Mouse (Mus musculus): Measurements from ENCODE around the gene Fam89b.

Fam89b gene

GRCm38 (mm10) chr19:5739446-5739845 lies 10.0 kb upstream of the Fam89b start:
- no peak for DNase-seq

GRCm38 (mm10) chr19:5734325-5734724 lies 4.9 kb upstream of the Fam89b start:
- DNase-seq = no peak

- peak; percentile 90 for DNase-seq
Observed at GRCm38 (mm10) chr19:5731264-5731978, 2.0 kb upstream of the Fam89b start.

- no peak for DNase-seq
Observed at GRCm38 (mm10) chr19:5730314-5731186, 1.1 kb upstream of the Fam89b start.

DNA sequence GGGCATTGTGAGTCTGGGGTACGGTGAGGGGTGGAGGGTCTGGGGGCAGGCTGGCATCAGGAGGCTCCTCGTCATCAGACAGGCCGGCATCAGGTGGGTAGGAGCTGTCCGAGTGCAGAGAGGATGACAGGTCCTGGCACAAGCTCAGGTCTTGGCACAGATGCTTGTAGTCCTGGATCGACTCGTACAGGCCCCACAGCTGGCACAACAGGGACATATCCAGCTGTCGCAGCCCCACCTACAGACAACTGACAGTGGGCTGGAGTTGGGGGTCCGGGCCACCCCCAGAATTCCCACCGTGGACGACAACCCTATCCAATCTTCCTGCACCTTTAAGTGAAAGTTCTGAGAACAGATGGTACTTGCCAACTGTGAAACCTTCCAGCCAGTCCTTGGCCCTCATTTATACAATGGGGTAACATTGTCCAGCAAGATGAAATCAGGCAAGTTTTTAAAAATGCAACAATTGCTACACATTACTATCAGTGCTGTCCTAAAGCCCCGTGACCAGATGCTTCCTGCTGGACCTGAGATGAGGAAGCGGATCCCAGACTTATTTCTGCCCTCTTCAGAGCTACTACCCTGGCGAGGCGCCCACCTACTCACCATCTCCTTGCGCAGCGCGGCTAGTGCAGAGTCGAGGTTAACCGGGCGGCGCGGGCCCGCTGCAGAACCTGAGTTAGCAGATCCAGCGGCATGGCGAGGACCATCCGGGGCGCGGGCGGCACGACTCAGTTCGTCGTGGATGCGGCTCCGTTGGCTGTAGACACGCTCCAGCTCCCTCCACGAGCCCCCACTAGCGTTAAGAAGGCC lies 616 bp downstream of the Fam89b start:
- DNase-seq = peak; percentile 81

- peak; percentile 96 for DNase-seq
Observed at GRCm38 (mm10) chr19:5727701-5728100, 1.8 kb downstream of the Fam89b start.

DNA sequence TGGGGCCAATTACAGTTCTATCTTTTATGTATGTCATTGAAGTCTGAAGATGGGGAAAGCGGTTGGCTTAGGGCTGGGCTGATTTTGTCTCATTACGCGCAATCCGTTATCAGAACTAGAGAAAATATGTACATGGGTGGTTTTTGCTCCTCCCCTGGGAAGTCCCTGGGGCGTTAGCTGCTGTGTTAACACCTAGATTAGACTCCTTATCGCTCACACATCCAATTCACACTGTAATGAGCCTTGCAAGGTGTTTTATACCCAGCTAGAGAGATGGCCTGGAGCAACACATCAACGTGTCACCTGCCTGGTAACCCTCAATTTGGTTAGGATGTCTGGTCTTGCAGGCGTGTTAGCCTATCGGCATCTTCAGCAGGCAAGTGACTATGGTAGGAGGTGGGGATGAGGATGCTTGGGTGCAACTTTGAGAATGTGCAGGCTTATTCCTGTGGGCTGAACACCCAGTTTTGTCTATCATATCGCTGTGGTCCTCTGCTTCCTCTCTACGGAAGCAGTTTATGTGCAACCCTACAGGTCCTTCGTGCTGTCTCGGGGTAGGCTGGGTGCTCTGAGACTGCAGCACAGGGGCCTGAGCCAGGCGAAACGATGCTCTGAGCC lies 2.4 kb downstream of the Fam89b start:
- no peak for DNase-seq

DNA sequence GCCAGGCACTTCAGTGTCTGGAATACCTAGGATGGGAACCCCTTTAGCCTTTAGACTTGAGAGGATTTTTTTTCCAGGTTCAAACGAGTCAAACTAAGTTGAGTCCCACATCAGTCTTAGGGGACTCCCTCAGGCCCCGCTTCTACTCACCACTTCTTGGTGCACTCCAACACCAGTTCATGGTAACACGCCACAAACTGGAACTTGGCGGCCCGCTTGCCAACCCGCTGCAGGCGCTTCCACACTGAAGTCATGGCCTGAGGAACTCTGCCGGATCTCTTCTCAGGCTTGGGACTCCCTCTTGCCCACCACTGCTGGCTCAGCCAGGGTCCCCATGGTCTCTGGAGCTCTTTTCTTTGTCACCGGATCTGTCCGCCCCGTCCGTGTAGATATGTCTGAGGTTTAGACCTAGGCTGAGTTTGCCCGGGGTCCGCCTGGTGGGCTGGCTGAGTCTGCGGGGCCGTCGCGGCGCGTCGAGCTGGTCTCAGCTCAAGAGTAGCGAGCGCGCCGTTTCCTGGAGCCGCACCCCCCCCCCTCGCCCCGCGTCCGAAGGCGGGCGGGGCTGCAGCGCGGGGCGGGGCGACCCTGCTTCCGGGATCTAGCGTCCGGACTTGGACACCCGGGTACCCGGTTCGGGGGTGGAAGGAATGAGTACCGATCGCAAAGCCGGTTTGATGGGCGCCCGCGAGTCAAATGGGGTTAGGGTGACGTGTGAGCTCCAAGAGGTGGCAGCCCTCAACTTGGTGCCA lies 3.5 kb downstream of the Fam89b start, which contains the start of gene Ehbp1l1:
Gene Ehbp1l1, minus strand, starts transcription at position 551 of the 749 bp plus-strand sequence.
- DNase-seq = peak; percentile 50

DNA sequence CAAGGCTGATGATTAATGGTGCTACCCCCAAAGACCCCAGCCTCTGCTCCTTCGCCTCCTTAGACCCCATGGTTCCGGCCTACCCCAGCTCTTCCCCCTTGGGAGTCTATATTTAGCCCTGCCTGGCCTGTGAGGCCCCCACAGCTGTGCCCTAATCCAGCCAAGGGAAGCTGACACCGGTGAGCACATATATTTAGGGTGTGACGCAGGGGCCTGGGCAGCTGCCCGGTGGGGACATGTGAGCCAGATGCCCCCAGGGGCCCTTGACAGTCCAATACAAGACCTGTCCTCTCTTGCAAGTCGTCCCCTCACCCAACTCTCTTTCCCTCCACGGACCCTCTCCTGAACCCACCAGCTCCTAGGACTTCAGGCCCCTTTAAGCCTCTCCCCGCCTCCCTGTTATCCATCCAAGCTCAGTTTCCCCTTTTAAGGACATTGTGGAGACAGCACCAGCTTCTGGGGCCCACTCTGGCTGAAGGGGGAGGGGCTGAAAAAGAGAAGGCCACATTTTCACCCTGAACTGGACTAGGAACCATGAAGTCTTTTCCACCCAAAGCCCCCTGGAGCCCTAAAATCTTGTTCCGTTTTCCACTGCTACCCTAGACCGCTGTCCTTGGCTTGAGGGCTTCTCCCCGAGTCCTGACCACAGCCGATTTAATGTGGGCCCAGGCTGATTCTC lies 4.3 kb downstream of the Fam89b start:
- DNase-seq = no peak

- no peak for DNase-seq
Observed at GRCm38 (mm10) chr19:5724549-5724941, 4.9 kb downstream of the Fam89b start.

GRCm38 (mm10) chr19:5723934-5724548 lies 5.4 kb downstream of the Fam89b start:
- no peak for DNase-seq

GRCm38 (mm10) chr19:5722848-5723425 lies 6.5 kb downstream of the Fam89b start:
- no peak for DNase-seq

GRCm38 (mm10) chr19:5721233-5721632 lies 8.2 kb downstream of the Fam89b start:
- no peak for DNase-seq

GRCm38 (mm10) chr19:5716955-5717354 lies 12.5 kb downstream of the Fam89b start:
- DNase-seq = no peak

DNA sequence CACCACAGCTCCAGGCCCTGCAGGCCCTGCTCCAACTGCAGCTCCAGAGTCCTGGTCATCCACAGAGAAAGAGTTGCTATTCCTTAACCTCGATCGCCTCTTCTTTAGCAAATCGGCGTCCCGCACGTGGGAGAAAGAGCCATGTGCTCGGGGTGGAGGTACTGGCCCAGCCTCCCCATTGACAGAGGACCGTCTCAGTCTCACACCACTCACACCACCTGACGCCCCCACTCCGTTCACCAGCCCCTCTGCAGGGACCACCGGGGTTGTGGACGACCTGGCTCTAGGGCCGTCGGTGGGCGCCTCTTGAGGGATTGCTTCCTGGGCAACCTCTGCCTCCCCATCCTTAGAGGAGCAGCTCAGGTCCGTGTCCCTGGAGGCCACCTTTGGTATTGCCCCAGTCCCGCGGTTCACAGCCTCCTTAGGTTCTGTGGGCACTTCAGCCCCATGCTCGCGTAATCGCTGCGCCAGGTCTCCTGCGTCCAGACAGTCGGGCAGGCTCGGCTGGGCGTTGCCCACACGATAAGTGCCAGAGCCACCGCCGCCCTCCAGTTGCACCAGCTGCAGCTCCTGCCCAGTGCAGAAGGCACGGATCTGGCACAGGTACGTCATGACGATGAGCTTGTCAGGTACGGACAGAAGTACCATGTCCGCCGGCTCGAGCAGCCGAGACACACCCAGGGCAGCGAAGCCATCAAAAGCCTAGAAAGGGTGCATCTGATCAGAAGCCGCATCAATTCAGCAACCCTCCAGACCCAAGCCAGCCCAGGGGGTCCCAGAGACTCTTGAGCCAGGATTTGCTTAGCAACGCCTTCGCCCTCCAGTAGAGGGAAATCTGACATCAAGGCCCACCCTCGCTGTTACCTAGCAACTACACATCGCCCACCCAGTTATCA lies 13.4 kb downstream of the Fam89b start:
- peak; percentile 57 for DNase-seq

GRCm38 (mm10) chr19:5713730-5714129 lies 15.7 kb downstream of the Fam89b start:
- DNase-seq = no peak

GRCm38 (mm10) chr19:5713255-5713654 lies 16.2 kb downstream of the Fam89b start:
- no peak for DNase-seq

DNA sequence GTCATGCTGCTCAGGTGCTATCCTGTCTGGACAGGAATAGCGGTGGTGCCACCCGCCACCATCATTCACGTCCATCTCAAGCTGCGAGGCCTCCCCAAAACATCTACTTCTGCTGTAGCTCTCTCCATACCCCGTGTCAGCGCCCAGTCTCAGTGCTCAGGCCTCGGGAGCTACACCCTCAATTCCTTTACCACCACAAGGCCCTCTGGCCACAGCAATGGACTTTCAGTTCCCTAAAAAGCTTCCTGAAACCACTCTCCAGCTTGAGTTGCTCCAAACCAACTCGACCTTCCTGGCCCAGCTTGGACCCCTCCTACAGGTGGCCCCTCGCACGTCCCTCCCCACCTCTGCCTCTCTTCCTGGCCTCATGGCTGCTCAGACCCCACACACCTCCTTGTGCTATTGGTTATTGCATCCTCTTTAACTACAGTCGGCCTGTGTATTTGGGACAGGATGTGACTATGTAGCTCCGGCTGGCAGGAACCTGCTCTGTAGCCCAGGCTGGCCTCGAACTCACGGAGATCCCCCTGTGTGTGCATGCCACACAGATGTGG lies 17.5 kb downstream of the Fam89b start:
- no peak for DNase-seq

DNA sequence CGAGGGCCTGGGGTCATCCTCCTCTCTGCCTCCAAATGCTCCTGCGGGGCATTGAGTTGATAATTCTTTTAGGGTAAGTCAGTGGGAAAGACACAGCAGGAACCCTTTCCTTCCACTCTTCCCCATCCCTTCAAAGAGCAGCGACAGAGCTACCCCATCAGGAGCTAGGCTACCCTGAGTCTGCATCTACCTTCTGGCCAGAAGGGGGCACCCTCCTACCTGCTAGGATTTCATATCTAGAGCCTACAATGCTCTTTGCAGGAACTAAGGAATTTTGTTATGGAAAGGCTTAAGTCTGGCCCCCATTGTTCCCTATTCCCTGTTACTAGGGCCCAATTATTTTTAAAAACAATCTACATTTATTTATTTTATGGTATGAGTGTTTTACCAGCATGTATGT lies 18.2 kb downstream of the Fam89b start:
- DNase-seq = peak; percentile 64

All from right cerebral cortex, postnatal 4 days (tissue).